8 mouse cellular contexts compared by ENCODE assay signal in the genomic region with DNA sequence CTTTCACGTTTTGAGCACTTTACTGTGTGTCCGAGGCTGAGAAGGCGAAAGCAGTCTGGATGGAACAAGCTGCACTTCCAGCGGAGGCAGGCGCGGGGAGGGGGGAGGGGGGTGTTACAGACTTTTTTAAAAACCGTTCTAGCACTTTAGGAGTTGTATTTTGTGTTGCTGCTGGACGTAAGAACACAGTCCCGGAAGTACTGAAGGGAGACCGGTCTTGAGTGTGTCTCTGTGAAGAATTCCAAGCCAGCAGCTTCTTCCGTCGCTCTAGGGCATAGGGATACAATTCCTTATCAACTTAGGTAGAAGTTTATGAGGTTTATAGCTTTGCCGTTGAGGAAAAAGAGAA.
DNase-seq lines count a peak whose midpoint lies in the region; ATAC-seq and TF ChIP-seq lines count a peak whose summit lies in the region.

No protein-coding gene starts in this region.

- no peaks in the 10 kb centered on the region for H3K9me3 ChIP-seq in kidney, embryonic 16.5 days (ENCODE audit: low read length)
- no peaks in the 10 kb centered on the region for H3K9me3 ChIP-seq in liver, postnatal 0 days (ENCODE audit: low read length)

- no peak for TF ChIP-seq CTCF in bone marrow macrophage, adult 2 months (IDR thresholded peaks at IDR 0.05; ENCODE audit: low read depth, low read length)
- no peak for TF ChIP-seq CTCF in liver, postnatal 0 days (IDR thresholded peaks at IDR 0.05; ENCODE audit: low read depth)

- TF ChIP-seq EP300 in liver, postnatal 0 days (IDR thresholded peaks at IDR 0.05; ENCODE audit: low read depth), result no peak

- peak overlapping the region; percentile 58 for H3K4me2 ChIP-seq in kidney, embryonic 16.5 days (replicated peaks; ENCODE audit: low read depth, low read length)
- H3K4me2 ChIP-seq in liver, postnatal 0 days (ENCODE audit: low read depth, low read length), result peak overlapping the region; percentile 67

- peak overlapping the region; percentile 83 for H3K27ac ChIP-seq in kidney, embryonic 16.5 days (ENCODE audit: low read length)
- H3K27ac ChIP-seq in bone marrow macrophage, adult 2 months (ENCODE audit: insufficient read depth, low read depth, low read length), result no peak overlapping the region
- no peak overlapping the region for H3K27ac ChIP-seq in liver, postnatal 0 days (ENCODE audit: low read depth)

- 0 out of 2 replicates have a peak, but pooled peaks cover 10% of the 10 kb centered on the region for H3K4me1 ChIP-seq in kidney, embryonic 16.5 days (ENCODE audit: insufficient read depth, low read length)
- H3K4me1 ChIP-seq in bone marrow macrophage, adult 2 months (ENCODE audit: control insufficient read depth, insufficient read depth, low read length), result no peaks in the 10 kb centered on the region
- H3K4me1 ChIP-seq in liver, postnatal 0 days (ENCODE audit: insufficient read depth), result no peaks in the 10 kb centered on the region

- H3K9ac ChIP-seq in kidney, embryonic 16.5 days (replicated peaks; ENCODE audit: low read length), result peak overlapping the region; percentile 65
- H3K9ac ChIP-seq in liver, postnatal 0 days (replicated peaks), result peak overlapping the region; percentile 30; the same call in 1 of the 2 replicates

- WGBS in kidney, embryonic 16.5 days, result 23% methylated on average over 13 of the region's 13 CpGs
- WGBS in liver, postnatal 0 days (ENCODE audit: insufficient replicate concordance), result 19% methylated on average over 13 of the region's 13 CpGs

- intact Hi-C loops in left cerebral cortex, postnatal 36 days (cut with DNase I), result loop anchor here (5.0 kb wide), 1 partner anchor 83 kb away; no protein-coding TSS in a partner anchor

- TF ChIP-seq POLR2A in bone marrow macrophage, adult 2 months (IDR thresholded peaks at IDR 0.05; ENCODE audit: borderline replicate concordance, low read depth, low read length), result no peak

- DNase-seq in kidney, adult 18-20 months, result no peak
- no peak for DNase-seq in liver, postnatal 0 days
- DNase-seq in thymus, postnatal 4 days, result peak; percentile 15
- no peak for DNase-seq in ovary, postnatal 36 days (ENCODE audit: low spot score)
- DNase-seq in left cerebral cortex, postnatal 36 days (ENCODE audit: low spot score in 2 of 2), result no peak

- no peak for ATAC-seq in kidney, embryonic 16.5 days (ENCODE audit: low FRiP score, low TSS enrichment)
- peak; percentile 14 to 30; a peak in 2 of 4 replicates for ATAC-seq in hematopoietic stem cell, adult 5-6 weeks (replicated peaks in 1 of 2; ENCODE audit: insufficient read depth in 1 of 2, low FRiP score in 2 of 2, low TSS enrichment in 1 of 2, low read depth in 1 of 2, poor library complexity in 2 of 2, severe bottlenecking in 2 of 2)
- ATAC-seq in liver, postnatal 0 days, result no peak

- no peaks in the 10 kb centered on the region for H3K36me3 ChIP-seq in kidney, embryonic 16.5 days (ENCODE audit: insufficient read depth, low read length)
- no peaks in the 10 kb centered on the region for H3K36me3 ChIP-seq in liver, postnatal 0 days (replicated peaks; ENCODE audit: insufficient read depth, low read length)

- H3K4me3 ChIP-seq in kidney, embryonic 16.5 days (ENCODE audit: low read length), result peak overlapping the region; percentile 54
- peak overlapping the region; percentile 56 for H3K4me3 ChIP-seq in bone marrow macrophage, adult 2 months (ENCODE audit: insufficient read depth, low read length)
- peak overlapping the region; percentile 55 for H3K4me3 ChIP-seq in liver, postnatal 0 days (ENCODE audit: low read depth, low read length)

- H3K27me3 ChIP-seq in kidney, embryonic 16.5 days (ENCODE audit: insufficient read depth, low read length), result peaks cover 26% of the 10 kb centered on the region
- H3K27me3 ChIP-seq in liver, postnatal 0 days (ENCODE audit: insufficient read depth, low read length), result no peaks in the 10 kb centered on the region; the same call in 1 of the 2 replicates

Comparison
In these comparisons a context has a peak if more than half of its experiments do, and no peak if none do; other contexts are left out.
1. ATAC-seq: peak in hematopoietic stem cell, adult 5-6 weeks (2 of 2); none in kidney, embryonic 16.5 days (single experiment) and liver, postnatal 0 days (single experiment).
2. Peak in every context shown above with its lines, with median percentiles within 50 percentile points of each other: H3K4me3 ChIP-seq.